Mouse (Mus musculus): Measurements from ENCODE around the gene Lrrc7.
"Not testable (repeated sequence)": the region's sequence is repeated elsewhere in the genome, so short reads cannot be mapped to it uniquely, and the experiment has no call there.

The Lrrc7 gene

DNA sequence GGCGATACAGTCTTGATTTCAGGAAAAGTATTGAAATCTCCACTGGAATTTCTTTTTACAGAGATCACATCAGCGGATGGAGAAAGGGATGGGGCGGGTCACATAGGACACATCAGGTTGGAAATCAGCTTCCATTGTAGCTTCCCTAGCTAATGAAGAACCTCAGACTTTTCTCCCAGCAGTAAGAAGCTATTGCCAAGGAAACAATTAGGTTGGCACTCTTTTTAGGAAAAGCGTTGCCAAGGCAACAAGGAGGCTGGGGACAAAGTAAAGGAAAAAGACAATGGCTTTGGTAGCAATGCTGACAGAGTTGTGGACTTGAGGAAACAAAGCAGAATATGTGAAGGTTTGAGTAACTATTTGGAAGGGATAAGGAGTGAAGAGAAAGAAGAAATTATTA is 393.6 kb downstream of the Lrrc7 start:
- DNase-seq (ENCODE audit: low read depth, low spot score) = no peak

DNA sequence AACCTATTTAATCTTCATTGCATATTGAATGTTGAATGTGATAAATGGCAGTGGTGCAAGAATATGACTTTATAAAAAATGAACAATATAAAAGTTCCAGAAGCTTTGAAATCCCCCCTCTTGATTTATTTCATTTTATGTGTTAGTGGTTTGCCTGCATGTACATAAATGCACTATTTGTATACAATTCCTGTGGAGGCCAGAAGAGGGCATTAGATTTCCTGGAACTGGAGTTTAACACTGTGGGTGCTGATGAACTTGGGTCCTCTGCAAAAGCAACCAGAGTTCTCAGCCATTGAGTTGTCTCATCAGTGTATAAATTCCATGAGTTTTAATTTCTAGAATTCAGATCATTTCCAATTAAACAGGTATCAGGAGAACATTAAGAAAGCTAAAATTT is 397.0 kb downstream of the Lrrc7 start:
- DNase-seq (ENCODE audit: low read depth, low spot score) = no peak

DNA sequence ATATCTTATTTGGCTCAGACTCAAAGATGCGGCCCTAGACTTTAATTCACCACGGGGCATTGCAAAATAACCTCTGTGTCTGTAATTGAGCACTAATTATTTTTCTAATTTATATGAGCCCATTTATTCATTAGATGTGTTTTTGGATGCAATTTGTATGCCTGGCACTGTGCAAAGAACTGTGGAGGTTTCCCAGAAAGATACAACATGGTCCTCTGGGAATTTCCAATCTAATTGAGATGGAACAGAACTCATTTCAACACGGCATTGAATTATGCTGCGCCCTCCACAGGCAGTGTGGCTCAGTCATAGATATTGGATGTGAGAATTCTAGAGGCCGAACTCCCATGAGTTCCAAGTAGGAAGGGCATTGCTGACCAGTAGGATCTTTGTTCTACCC is 397.6 kb downstream of the Lrrc7 start:
- DNase-seq (ENCODE audit: low read depth, low spot score) = no peak

DNA sequence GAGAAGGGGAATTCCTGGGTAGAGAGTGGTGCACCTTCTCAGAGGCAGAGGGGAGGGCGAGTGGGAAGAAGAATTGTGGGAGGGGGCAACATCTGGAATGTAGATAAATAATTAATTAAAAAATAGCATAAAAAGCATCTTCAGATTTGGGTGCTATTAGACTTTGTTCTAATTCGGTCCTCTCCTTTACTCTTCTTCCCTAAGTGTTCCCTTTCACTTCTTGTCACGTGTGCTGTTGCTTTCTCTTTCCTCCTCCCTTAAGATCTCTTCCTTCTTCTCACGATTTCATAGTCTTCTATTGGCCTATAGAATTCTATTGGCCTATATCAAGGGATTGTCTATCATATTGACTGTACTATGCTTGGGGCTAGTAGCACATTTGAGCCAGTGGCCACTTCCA is 398.9 kb downstream of the Lrrc7 start:
- DNase-seq (ENCODE audit: low read depth, low spot score) = no peak

DNA sequence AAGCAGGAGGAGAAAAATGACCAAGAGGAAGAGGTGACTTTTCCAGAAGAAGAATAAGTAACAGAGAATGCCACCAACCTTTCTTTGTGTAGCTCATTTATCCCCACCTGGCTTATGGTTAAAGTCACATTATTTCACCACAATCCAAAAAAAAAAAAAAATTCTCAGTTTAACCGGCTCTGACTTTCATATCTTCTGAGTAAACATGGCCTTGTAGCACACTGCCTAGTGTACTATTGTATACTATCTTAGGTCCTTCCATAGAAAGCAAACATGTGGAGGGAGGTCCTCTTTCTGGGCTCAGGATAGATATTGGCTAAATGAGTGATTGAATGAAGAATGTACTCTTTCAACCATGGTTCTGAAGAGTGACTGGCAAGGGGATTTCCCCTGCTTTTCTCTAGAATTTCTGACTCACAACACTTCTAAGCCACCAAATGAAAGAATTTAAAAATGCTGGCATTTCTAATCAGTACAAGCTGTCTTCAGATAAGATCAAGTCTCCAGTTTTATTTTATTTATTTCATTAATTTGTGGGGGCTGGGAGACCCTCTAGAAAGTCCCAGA is 400.0 kb downstream of the Lrrc7 start:
- no peak for DNase-seq (ENCODE audit: low read depth, low spot score)

DNA sequence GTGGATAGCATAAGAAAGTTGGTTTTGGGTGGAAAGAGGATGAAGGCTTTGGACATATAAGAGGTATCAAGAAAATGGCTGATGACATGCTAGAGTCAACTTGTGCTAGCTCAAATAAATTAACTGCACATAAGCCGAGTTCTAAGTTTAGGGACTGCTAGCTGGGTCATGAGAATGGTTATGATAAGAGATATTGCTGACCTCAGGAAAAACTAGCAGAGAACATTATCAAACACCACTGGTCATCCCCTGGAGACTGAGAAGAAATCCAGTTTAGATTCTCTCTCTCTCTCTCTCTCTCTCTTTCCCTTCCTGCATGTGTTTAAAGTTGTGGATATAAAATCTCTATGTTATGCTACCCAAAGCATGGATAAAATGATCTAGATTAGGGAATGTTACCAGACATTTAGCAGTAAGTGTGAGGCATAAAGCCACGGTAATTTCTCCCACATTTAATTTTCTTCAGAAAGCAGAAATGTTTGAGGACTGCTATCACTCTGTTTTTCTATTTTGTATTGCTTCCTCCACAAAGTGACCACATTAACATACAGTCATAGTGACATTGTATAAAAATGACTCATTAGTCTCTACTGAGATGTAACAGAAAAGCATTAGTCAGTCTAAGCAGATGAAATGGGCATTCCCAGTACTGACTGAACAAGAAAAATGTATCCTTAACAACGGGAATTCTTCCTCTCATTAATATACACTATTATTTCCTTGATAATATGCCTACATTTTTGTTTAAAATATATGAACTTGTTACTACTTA is 406.3 kb downstream of the Lrrc7 start:
- DNase-seq (ENCODE audit: low read depth, low spot score) = no peak

DNA sequence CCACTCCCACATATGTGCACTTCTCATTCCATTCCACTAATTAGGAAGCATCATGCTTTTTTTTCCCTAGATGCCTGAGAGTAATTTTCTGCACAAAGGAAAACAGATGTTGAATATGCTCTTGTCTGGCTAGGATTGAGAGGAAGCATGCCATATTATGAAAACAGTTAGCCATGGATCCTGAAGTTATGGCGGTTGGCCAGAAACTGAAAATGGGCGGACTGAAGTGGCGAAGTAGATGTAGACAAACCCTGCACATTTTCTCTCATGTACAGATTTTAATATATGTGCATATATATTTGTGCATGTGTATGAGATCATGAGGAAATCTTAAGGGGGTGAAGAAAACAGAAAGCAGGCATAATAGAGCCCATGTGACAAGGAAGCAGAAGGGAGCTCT is 407.9 kb downstream of the Lrrc7 start:
- no peak for DNase-seq (ENCODE audit: low read depth, low spot score)

DNA sequence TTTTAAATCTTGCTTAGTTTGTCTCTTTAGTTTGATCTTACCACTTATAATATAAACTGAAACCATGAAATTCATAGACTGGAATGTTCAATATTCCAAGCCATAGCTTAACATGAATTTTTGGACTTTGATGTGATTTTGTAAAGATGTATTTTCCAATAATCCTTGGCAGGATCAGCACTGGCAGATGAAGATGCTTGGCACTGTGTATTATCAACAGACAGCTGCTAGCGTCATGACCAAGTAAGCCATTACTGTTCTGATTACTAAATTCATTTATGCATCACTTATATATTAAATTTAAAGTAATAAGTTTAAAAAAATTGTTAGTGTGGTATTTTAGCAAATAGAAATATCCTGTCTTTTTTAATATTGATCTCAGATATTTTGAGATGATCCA is 413.0 kb downstream of the Lrrc7 start:
- DNase-seq (ENCODE audit: low read depth, low spot score) = no peak

DNA sequence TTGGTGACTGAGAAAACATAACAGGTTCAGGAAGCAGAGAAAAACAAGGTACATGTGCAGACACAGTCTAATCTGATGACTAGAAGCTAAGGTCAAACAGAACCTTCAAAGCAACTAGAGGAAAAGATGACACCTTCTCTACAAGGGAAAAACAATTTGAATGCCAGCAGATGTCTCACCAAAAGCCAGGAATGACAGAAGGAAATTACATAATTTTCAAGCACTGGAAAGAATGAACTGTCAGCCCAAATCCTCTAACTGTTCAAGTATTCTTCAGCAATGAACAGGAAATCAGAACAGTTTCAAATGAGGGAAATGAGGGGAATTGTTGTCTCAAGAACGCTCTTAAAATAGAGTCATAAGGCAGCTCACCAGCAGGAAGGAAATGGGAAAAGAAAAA is 421.4 kb downstream of the Lrrc7 start:
- peak; percentile 64 for DNase-seq (ENCODE audit: low read depth, low spot score)

DNA sequence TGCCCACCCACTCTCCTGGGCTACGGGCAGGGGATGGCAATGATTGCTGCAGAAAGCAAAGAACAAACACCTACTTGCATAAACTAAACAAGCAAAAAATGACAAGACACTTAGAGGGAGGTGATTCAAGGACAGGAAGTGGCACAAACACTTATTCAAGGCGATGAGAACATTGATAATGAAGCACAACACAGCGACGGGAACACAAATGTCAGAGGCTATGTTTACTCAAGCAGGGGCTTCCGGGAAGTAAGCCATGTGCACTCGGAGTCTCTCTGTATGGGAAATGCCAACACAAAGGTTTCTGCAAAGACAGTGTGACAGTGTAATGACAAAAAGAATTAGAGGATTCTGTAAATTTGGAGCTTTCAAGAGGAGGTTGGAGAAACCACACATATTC is 424.2 kb downstream of the Lrrc7 start:
- DNase-seq (ENCODE audit: low read depth, low spot score) = no peak

DNA sequence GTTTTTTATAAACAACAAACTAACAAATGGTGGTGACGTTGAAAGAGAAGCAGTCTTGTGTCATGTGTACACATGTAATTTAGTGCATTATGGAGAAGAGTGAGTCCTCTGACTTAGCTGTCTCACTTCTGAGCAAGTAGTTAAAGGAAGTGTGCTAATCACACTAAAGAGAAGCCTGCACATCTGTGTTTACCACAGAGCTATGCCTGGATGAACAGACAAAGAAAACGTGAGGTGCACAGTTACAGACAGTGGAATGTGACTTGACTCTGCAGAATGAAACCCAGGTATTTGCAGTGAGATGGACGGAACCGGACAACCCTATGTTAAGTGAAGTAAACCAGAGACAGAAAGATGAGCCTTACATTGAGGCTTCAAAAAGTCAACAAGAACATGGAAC is 430.3 kb downstream of the Lrrc7 start:
- DNase-seq (ENCODE audit: low read depth, low spot score) = no peak

DNA sequence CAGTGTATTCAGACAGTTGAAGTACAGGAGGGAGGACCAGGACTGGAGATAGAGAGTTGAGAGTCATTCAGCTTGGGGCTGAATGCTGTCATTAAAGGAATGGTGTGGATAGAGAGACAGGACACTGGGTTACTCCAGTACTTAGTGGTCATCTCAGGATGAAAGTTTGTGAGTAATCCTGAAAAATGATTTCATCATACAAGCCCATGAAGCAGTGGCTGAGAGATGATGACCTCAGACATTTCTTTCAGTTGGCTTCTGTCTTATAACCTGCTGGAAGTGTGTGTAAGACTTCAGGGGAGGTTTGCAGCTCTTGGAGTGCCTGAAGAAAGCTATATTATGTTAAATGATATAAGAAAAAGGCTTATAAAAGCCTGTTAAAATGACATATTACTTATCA is 430.8 kb downstream of the Lrrc7 start:
- DNase-seq (ENCODE audit: low read depth, low spot score) = no peak

DNA sequence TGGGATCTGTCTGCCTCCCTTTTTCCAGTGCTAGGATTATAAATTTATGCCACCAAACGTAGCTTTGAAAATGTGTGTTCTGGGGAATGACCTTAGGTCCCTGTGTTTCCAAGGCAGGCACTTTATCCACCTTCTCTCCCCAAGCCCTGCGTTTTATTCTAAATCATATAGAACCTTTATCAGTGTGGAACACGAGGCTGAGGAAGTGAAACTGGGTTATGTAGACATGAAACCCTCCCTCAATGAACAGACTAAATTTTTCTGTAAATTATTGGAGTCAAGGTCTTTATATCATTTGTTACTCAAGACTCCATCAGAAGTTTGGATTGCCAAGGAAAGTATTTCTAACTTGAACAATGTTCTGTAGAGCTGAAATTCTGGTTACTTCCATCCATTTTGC is 439.1 kb downstream of the Lrrc7 start:
- DNase-seq (ENCODE audit: low read depth, low spot score) = no peak

DNA sequence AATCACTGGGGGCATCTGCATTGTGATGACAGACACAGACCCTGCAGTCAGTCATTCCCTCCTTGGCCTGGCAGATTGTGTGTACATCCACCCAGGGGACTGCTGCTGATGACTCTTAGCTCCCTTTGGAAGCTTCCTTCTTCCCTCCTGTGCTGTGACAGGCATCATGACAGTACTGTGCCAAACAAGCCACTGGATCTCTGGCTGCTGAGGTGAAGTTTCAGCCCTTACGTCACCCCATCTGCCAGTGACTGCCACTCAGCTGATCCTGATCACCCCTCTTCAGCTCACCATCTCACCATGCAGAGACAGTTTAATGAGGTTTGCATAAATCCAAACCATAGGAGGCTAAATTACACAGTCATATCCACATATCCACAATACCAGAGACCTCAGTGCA is 456.8 kb downstream of the Lrrc7 start:
- DNase-seq (ENCODE audit: low read depth, low spot score) = no peak

DNA sequence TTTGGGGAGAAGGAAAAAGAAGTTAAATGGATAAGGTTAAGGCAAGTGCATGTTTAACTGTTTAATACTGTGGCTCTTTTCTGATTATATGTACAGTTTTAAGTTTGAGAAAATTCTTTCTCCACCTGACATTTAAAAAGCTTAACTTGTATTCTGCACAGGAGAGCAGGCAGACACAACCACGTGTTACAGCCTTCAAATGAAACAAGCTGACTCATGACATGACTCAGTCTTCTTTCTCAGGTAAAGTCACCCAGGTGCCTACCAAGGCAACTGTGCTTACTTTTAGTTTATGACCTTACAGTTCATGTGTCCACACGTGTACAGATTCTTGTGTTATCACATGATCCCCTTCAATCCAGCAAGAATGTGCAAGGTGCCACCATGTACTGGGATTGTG is 458.6 kb downstream of the Lrrc7 start:
- no peak for DNase-seq (ENCODE audit: low read depth, low spot score)

DNA sequence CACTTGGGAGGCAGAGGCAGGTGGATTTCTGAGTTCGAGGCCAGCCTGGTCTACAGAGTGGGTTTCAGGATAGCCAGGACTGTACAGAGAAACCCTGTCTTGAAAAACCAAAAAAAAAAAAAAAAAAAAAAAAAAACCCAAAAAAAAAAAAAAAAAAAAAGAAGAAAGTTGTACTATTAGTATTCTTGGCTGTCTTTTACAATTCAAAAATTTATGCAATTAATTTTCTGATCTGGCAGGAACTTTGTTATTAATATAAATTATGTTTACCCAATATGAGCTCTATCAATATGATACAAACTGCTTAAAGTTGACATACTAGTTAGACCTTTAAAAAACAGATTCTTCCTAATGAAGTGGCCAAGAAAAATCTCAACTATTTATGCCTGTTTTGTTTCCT is 459.5 kb downstream of the Lrrc7 start:
- not testable (repeated sequence) for DNase-seq (ENCODE audit: low read depth, low spot score)

DNA sequence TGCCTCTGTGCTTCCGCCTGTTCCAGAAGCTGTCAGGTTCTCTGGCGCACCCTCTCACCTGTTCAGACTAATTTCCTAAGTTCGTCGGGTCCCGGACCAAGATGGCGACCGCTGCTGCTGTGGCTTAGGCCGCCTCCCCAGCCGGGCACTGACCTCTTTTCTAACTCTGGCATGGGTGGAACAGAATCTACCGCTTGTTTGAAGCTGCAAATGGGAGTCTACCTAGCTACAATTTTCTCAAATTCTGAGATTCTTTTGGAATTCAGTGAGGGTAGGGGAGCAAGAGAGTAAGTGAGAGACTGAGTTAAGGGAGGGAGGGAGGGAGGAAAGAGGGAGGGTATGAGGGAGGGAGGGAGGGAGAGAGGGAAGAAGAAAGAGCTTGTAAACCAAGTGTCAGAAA is 460.0 kb downstream of the Lrrc7 start:
- not testable (repeated sequence) for DNase-seq (ENCODE audit: low read depth, low spot score)

DNA sequence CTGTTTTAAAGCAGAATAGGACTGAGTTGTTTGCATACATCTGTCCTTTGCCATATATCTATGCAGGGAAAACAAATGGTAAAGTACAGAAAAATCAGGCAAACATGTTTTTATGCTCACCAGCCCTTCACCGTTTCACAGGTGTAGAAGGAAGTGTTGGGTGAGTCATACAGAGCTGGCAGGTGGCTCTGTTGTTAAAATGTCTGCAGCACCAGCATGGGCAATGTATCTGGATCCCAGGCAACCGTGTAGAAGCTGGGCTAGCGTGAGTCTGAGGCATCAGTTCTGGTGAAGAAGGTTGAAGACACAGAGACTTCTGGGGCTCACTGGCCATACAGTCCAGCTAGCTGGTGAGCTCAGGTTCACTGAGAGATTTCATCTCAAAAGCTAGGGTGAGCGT is 468.1 kb downstream of the Lrrc7 start:
- no peak for DNase-seq (ENCODE audit: low read depth, low spot score)

DNA sequence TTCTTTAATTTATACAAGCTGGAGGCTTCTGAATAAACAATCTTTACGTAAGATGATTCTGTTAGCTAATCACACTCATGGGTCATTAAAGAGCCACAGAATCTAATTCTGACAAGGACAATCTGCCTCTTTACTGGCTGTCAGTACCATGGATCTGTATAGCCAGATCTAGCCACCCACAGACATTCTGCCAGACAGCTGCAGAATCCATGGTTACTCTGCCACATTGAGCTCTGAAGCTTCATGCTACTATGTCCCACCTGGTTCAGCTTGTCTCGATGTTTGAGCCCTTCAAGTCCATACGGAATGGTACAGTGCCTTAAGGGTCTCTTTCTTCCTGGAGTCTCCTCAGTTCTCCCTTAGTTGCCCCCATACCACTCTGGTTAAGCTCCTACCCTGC is 470.4 kb downstream of the Lrrc7 start:
- DNase-seq (ENCODE audit: low read depth, low spot score) = peak; percentile 69

DNA sequence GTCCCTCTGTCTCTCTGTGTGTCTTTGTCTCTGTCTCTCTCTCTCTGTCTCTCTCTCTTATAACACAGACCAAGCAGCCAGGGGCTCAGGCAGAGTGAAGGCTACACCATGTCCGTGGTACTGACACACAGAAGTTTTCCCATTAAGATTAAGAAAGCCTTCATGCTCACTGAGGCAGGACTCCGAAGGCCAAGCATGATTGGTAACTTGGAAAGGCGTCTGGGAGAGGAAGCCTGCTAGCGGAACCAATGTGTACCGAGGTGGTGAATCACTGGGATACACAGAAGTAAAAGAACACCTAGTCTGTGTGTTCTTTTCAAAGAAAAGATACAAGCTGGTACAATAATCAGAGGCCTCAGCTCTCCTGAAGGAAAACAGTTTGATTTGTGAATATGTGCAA is 484.2 kb downstream of the Lrrc7 start:
- no peak for DNase-seq (ENCODE audit: low read depth, low spot score)

DNA sequence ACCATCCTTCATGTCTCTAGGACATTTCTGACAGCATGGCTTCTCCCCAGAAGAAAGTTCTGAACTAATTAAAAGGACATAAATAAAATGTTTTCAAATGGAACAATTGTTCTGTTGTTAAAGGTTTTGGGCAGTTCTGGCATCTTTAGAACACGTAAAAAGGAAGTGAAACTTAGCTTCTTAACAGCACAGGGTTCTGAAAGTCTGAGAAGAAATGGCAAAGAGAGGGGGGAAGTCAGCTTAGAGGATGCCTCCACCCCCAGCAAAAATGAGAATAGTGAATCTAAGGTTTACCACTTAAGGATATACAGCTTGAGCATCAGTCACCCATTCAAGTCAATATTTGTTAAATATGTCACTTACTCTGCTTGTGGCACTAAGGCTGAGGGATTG is 484.6 kb downstream of the Lrrc7 start:
- DNase-seq (ENCODE audit: low read depth, low spot score) = no peak

DNA sequence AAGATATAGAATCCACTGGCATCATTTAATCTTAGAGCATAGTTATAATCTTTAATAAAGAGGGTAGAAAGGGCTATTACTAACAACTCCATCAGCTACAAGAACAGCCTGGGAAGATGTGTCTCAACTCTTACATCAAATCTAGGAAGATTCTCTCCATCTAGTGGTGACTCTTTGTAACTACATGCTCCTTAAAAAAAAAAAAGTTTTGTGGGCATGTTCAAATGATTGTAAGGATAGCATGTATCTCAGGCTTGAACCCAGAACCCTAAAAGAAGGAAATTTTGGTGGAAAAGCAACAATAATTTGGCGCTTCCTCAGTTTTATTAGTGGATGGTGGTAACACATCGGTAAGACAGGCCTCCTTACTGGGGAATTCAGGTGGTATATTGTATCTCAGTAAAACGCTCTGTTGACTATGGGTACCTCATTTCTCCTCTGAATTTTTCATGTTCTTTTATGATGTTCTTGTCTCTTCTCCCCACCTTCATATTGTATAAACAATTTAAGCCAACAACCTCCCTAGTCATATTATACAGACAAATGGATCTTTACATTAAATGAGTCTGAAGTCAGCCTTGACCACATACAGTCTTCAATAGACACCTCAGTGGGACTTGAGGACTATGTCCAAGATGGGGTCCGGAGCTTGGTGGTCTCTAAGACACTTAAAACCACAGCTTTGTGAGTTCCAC is 485.2 kb downstream of the Lrrc7 start:
- no peak for DNase-seq (ENCODE audit: low read depth, low spot score)

DNA sequence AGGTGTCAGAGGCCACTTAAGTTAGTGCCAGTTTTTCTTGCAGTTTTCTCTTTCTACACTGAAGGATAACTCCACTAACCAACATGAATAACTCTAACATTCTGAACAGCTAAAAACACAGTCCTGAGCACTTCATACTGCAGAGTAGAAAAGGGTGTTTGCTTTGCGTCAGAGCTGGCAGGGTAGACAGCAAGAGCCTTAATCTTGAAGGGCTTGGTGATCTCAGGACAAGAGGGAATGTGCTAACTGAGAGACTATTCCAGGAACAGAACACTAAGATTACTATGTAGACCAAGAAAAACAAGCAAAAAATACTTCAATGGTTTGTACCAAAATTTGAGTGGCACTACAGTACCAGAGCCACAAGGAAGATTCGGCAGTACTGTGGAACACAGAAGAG is 487.0 kb downstream of the Lrrc7 start:
- DNase-seq (ENCODE audit: low read depth, low spot score) = no peak
